Mouse (Mus musculus) A20 (cell line): ENCODE measurements around the gene Tspear.
"Not testable (repeated sequence)": the region's sequence is repeated elsewhere in the genome, so short reads cannot be mapped to it uniquely, and the experiment has no call there.

Source experiments
- DNase-seq: peaks from one replicate; pipeline ENCODE4 v3.0.0-alpha.2; 2011; ENCODE audit warnings: low read depth, low spot score

Tspear gene

DNA sequence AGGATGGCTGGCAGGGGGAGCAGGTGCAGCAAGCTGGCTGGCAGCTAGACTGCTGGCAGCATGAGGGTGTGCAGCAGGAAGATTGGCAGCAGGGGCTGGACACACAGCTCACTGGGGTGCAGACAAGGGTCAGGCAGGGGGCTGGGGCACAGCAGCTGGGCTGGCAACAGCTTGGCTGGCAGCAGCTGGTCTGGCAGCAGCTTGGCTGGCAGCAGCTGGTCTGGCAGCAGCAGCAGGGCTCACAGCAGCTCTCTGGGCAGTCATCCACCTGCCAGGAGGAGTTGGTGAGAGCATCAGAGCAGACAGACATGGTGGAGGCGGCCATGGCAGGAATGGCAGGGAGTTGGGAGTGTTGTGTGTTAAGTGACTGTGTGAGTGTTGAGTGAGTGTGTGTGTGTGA, 101.5 kb downstream of the Tspear start, which contains the start of gene Gm7137:
TSS of gene Gm7137 (minus strand) at position 325 of the 400 bp plus-strand sequence.
- DNase-seq = not testable (repeated sequence)

DNA sequence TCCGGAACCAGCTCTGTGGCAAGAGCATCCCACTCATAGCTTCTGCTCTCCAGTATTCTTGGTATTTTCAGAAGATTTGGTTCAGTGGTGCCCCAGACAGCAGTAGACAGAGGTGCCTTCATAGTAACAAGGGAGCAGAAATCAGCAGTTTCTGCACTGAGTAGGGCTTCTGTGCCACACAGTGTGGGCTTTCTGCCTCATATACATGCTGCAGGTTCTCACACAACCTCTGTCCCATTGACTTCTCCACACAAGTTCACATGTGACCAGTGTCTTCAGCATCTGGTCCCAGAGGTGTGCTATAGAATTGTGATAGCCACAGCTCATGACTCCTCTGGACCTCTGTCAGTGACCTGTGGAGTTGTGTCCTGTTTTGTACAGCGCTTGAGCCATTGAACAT, 102.3 kb downstream of the Tspear start:
- no peak for DNase-seq

GRCm38 (mm10) chr10:77794976-77795375, 108.6 kb downstream of the Tspear start, which contains the start of gene Gm9639:
Gm9639 (minus strand) TSS chr10:77795076.
- DNase-seq = no peak

DNA sequence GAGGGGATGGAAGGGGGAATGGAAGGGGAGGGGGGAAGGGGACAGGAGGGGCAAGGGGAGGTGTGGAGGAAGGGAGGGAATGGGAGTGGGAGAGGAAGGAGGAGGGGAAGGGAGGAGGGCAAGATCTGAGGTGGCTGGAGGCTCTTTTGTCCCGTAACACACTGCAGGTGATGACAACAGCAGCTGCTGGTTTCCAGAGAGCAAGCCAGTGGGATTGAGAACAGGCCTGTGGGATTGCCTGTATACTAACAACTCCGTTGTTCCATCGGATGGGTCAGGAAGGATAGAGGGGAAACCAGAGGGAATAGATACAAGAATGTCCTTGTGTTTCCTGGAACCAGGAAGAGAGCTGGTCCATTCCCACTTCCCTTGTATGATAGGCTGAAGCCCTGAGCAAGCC, 111.3 kb downstream of the Tspear start:
- no peak for DNase-seq

DNA sequence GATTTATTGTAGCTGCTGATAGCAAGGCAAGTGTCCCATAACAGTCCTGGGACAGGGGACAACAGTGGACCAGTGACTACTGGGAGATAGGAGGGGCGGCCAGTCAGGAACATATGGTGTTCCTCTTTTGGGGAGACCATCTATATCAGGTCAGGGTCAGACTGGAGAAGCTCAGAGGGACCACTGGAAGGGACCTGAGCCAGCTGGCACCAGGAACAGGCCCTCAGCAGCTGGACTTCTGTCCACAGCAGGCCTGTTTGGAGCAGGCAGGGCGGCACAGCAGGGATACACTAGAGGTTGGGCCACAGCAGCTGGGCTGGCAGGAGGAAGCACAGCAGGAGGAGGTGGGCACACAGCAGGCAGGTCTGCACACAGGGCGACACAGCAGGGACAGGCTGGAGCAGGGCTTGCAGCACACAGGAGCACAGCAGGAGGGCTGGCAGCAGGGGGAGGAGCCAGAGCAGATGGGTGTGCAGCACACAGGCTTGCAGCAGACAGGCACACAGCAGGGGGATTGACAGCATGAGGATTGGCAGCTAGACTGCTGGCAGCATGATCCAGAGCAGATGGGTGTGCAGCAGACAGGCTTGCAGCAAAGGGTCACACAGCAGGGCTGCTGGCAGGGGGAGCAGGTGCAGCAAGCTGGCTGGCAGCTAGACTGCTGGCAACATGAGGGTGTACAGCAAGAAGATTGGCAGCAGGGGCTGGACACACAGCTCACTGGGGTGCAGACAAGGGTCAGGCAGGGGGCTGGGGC, 112.0 kb downstream of the Tspear start:
- not testable (repeated sequence) for DNase-seq

DNA sequence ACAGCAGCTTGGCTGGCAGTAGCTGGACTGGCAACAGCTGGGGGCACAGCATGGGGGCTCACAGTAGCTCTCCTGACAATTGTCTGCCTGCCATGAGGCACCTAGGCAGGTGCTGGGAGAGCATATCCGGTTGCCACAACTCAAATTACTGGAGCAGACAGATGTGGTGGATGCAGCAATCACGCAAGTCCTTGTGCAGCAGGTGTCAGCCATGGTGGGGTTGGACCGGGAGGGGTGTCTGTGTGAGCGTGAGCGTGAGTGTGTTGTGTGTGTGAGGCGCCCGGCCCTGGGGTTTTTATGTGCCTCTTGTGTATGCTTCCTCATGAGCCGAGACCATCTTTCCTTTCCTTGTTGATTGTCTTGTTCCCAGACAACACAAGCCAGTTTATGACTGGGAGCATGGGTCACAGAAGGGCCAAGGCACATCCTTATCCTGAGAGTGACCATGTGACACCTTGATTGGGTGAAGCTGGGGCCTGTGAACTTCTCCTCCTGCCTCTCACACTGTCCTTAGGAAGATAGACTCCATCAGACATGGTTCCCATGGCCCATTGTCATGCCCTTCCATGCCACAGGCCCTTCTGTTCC, 112.6 kb downstream of the Tspear start, which contains the start of gene Gm19668:
TSS of gene Gm19668 (minus strand) at position 213 of the 588 bp plus-strand sequence.
- no peak for DNase-seq

GRCm38 (mm10) chr10:77804095-77804494, 117.7 kb downstream of the Tspear start:
- DNase-seq = no peak

DNA sequence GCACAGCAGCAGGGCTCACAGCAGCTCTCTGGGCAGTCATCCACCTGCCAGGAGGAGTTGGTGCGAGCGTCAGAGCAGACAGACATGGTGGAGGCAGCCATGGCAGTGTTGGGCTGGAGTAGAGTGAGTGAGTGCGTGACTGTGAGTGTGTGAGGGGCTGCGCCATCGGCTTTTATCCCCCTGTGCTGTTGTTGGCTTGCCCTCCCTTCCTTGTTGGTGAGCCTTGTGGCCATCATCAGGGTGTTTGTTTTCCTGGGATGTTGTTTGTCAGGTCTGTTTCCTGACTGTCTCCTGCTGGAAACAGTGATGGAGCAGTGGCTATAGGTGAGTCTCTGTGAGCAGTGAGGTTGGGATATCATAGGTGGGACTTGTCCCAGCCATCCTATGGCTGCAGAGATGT, 125.4 kb downstream of the Tspear start, which contains the start of gene Gm9507:
TSS of gene Gm9507 (minus strand) at position 101 of the 400 bp plus-strand sequence.
- DNase-seq = no peak

GRCm38 (mm10) chr10:77814382-77814781, 128.0 kb downstream of the Tspear start, which contains the start of gene Gm2696:
Gm2696 (plus strand) TSS chr10:77814682.
- no peak for DNase-seq

GRCm38 (mm10) chr10:77815514-77815913, 129.1 kb downstream of the Tspear start:
- peak; percentile 49 for DNase-seq

DNA sequence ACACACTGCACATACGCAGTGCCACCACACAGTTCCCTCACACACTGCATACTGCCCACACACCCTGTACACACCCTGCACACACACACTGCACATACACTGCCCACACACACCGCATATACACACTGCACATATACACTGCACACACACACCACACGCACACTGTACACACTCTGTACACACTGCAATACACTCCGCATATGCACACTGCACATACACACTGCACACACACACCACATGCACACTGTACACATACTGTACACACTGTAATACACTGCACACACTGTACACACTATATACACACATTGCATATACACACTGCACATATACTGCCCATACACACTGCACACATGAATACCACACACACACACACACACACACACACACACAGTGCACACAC, 132.2 kb downstream of the Tspear start:
- no peak for DNase-seq

GRCm38 (mm10) chr10:77819203-77819602, 132.8 kb downstream of the Tspear start:
- no peak for DNase-seq

DNA sequence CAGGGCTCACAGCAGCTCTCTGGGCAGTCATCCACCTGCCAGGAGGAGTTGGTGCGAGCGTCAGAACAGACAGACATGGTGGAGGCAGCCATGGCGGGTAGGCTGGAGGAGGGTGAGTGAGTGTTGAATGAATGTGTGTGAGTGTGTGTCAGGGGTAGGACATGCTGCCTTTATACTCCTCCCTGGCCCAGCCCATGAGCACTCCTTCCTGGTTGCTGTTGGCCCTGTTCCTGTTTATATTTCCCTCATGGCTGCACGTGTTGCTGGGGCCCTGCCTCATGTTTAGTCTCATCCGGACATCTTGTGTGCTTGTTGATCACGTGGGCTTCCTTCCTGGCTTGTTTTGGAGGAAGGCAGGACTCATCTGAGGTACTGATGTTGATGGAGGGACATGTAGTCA, 140.6 kb downstream of the Tspear start, which contains the start of gene Krtap10-4:
TSS of gene Krtap10-4 (minus strand) at position 145 of the 400 bp plus-strand sequence.
- no peak for DNase-seq

DNA sequence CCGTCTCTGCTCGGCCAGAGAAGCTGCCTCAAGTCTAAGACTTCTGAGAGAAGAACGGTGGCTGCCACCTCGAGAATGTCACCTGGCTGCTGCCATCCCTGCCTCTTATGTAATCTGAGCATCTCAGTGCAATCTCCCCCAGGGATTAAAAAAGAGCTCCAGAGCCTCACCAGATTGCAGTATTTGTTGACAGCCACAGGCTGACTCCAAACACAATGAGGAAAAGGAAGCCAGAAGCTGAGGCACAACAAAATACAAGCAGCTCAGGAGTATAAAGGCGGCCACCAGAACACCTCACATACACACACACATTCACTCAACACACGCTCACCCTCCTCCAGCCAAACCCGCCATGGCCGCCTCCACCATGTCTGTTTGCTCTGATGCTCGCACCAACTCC, 149.3 kb downstream of the Tspear start, which contains the start of gene Krtap10-10:
TSS of gene Krtap10-10 (plus strand) at position 301 of the 400 bp plus-strand sequence.
- DNase-seq = no peak

DNA sequence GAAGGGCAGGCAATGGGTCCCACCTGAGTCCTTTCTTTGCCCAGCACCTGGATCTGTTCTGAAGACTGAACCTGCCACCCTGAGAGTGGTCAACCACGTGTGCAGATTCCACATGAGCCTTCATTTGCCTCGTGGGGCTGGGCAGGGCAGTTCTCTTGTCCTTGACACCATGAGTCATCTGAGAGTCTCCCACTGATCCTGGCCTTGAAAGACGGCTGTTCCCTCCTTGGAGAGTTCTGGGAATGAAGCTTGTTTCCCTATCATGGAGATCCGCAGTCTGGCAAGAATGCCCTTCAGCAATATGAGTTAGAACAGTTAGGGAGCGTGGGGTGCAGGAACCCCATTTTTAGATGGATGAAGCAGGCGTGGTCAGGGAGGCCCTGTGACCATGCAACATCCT, 152.6 kb downstream of the Tspear start:
- no peak for DNase-seq

DNA sequence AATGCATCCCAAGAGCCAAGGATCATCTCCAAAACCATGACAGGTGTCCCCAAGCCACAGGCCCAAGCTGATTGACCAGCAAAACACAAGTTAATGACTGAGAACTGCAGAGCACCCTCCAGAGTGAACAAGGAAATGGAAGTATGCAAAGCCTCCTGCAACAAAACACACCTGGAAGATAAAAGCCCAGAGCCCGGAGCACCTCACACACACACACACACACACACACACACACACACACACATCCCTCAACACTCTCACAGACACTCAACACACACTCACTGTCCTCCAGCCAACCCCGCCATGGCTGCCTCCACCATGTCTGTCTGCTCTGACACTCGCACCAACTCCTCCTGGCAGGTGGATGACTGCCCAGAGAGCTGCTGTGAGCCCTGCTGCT, 160.1 kb downstream of the Tspear start, which contains the start of gene Gm36176:
TSS of gene Gm36176 (plus strand) at position 301 of the 400 bp plus-strand sequence.
- no peak for DNase-seq

DNA sequence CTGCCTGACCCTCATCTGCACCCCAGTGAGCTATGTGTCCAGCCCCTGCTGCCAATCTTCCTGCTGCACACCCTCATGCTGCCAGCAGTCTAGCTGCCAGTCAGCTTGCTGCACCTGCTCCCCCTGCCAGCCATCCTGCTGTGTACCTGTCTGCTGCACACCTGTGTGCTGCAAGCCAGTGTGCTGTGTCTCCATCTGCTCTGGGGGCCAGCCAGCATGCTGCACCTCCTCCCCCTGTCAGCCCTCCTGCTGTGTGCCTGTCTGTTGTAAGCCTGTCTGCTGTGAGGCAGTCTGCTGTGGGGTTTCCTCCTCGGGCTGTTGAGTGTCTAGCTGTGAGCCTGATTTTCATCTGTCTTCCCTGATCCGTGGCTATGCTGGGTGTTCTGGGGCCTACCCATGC, 160.6 kb downstream of the Tspear start:
- DNase-seq = no peak

DNA sequence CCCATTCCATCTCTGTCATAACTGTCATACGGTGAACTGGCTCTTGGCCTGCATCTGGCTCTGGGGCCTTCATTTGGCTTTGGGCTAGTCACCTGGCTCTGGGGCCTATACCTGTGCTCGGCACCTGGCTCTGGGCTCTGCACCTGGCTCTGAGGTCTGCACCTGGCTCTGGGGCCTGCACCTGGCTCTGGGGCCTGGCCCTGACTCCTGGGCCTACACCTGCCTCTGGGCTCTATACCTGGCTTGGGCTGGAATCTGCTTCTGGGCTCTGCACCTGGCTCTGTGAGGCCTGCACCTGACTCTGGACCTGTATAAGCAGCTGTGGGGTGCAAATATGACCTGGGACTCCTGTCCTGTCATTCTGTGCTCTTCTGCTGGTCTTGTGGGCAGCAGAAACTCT, 161.2 kb downstream of the Tspear start:
- no peak for DNase-seq

DNA sequence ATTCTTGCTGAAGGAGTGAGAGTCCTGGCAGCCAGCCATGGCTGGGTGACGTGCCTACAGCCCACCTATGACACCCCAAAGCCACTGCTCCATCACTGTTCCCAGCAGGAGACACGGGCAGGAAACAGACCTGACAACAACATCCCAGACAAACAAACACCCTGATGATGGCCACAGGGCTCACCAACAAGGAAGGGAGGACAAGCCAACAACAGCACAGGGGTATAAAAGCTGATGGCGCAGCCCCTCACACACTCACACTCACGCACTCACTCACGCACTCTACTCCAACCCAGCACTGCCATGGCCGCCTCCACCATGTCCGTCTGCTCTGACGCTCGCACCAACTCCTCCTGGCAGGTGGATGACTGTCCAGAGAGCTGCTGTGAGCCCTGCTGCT, 166.2 kb downstream of the Tspear start, which contains the start of gene Gm10318:
TSS of gene Gm10318 (plus strand) at position 301 of the 400 bp plus-strand sequence.
- no peak for DNase-seq

DNA sequence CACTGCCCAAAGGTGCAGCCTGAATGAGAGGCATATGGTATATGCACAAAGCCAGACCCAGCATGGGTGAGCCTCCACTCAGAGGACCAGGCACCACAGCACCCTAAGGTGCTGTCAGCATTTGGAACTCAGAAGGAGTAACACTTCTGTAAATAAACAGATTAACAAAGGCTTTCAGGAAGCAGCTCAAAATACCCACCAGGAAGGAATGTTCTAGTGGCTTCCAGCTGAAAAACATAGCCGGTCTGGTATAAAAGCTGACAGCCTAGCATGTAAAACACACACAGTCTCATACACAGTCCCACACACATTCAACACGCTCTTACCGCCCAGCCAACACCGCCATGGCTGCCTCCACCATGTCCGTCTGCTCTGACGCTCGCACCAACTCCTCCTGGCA, 175.3 kb downstream of the Tspear start, which contains the start of gene Gm3285:
TSS of gene Gm3285 (plus strand) at position 301 of the 400 bp plus-strand sequence.
- DNase-seq = no peak

DNA sequence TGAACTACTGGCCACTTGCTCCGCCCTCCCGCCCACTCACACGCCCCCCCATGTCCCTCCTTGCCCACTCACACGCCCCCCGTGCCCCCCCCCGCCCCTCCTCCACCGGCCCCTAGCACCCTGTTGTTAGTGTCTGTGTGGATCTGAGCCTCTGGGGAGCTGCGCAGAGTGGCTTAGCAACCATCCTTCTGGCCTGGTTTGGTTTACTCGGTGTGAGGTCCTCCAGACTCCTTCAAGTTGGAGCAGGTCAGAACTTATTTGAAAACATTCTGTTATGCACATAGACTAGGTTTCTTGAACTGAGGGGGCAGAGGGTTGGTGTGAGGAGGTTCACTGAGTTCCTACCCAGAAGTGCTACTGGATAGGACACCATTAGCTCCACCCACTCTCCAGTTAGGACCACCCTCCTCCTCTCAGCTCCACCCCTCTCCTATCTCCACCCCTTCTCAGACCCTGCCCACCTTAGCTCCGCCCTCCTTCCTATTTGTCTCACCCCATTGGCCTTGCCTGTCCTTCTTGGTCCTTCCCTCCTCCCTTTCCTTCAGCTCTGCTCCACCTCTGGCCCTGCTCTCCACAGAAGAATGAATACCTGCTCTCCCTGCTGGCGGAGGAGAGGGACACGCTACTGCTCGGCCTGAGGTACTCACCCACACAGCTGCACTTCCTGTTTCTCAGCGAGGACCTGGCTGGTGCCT, 177.8 kb downstream of the Tspear start:
- DNase-seq = peak; percentile 94

- no peak for DNase-seq
Observed at GRCm38 (mm10) chr10:77864762-77865143, 178.4 kb downstream of the Tspear start.
